Mouse (Mus musculus) adrenal gland, postnatal 10 days (tissue): ENCODE results near the gene Lrrc9. TPM values are rescaled to one million over a fixed set of nuclear protein-coding genes. Genes with fewer than 3 reads are reported as not detected.
A peak's percentile ranks its signal among the peaks of the same experiment; 100 is the strongest.

Experiments
- DNase-seq: peaks from one replicate; pipeline ENCODE4 v3.0.0; 2021; ENCODE audit warnings: mixed read lengths
- total RNA-seq, 2 experiments: library from RNA; stranded (reverse); gene quantifications; 2 replicates each; pipeline ENCODE4 v1.2.3; 2021

Lrrc9 gene
- total RNA-seq, 2 experiments from 2014 or later = 2.1 to 3.2 TPM

GRCm38 (mm10) chr12:72476773-72477450 lies 35.2 kb downstream of the Lrrc9 start:
- peak; percentile 86 for DNase-seq

DNA sequence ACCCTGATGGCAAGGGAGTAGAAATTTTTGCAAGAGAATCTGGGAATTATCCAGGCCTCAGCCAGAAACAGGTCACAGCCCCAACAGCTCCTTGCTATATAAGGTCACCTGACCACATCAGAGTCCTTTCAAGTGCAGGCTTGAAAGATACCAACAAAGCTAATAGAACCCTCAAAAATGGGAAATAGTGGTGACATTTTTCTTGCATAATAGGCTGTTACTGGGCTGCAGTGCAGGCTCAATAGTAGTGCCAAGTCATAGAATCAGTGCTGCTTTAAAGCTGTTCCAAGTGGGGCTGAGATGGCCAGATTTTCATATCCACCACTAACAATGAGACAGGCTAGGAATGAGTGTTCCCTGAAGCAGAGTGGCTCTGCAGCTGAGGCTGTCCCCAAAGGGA lies 40.6 kb downstream of the Lrrc9 start:
- peak; percentile 41 for DNase-seq

- no peak for DNase-seq
Measured at GRCm38 (mm10) chr12:72484872-72485271, 43.2 kb downstream of the Lrrc9 start.

DNA sequence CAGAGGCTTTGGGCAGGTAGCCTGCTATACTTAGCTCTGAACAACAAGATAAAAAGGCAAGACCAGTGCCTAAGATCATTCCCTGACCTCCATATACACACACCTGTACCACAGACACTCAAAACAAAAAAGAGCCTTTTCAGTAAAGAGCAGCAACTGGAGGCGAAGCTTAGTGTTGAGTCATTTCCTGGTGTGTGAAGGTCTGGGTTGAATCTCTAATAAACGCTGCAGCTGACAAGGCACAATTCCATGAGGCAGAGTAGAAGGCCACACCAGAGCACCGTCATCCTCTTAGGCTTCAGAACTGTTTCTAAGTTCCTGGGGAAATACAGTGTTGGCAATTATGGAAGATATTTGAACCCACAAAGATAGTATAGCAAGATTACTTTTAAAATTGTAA lies 45.8 kb downstream of the Lrrc9 start:
- DNase-seq = no peak

GRCm38 (mm10) chr12:72489995-72490394 lies 48.3 kb downstream of the Lrrc9 start:
- peak; percentile 62 for DNase-seq

DNA sequence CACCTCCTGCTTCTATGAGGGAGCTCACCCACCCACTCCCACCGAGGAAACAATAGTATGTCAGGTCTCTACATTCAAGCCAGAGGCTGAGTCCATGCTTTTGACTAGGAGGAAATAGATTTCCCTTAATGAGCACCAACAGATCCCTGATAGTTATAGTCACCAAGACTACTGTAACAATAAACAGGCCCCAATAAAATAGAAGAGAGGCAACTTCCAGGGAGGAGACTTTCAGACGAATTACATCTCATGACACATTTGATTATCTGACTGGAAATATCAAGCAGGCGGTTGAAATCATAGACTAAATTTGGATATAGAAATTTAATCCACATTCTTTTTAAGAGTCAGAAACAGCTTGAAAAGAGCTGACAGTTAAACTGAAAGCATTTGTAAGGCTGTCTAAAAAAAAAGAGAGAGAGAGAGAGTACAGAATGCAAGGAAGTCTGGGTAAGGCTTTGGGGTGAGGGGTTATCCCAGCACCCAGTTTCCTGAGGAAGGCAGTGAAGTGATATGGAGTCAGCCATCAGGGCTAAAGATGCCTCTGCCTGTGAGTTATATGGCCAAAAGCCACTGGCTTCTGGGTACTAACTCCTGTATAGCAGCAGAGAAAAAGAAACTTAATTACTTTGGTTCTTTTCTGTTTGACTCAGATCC lies 49.5 kb downstream of the Lrrc9 start:
- DNase-seq = no peak

- no peak for DNase-seq
Measured at GRCm38 (mm10) chr12:72496866-72497600, 55.4 kb downstream of the Lrrc9 start.

GRCm38 (mm10) chr12:72509606-72510005 lies 67.9 kb downstream of the Lrrc9 start:
- DNase-seq = no peak

GRCm38 (mm10) chr12:72515446-72515845 lies 73.8 kb downstream of the Lrrc9 start:
- DNase-seq = peak; percentile 22

GRCm38 (mm10) chr12:72518114-72518728 lies 76.6 kb downstream of the Lrrc9 start:
- DNase-seq = no peak

- DNase-seq = no peak
Measured at GRCm38 (mm10) chr12:72519352-72519751, 77.7 kb downstream of the Lrrc9 start.

DNA sequence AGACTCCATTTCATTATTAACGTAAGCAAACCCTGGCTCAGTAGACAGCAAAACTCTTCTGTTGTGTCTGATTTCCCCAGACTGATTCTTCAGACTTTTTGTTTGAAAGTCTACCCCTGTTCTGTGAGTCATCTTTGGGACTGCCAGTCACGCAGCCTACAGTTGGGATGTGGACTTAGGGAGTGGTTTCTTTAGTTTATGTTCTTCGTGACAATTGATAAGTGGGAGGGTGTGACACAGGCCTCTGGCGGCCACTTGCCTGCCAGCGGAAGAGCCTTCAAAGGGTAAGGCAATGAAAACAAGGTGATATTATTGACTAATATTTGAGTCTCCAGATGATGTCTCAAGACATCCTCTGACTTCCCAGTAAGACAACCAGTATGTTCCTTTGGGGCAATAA lies 78.2 kb downstream of the Lrrc9 start:
- DNase-seq = no peak

DNA sequence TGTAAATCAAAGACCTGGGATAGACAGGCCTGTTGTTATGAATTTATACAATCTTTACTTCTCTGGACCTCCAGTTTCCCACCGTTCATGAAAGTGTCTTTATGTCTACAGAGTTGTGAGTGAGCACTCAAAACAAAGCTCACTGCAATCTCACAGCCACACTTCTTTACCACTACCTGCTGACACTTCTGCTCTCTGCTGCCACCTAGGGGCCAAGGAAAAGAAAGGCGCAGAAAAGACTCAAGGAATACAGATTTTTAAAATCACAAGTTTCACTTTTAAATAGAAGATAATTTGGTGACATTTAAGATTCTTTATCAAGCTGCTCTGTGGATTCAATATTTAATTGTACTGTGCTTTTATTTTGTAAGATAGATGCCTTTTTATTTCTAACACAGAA lies 79.0 kb downstream of the Lrrc9 start:
- peak; percentile 82 for DNase-seq

- DNase-seq = no peak
Measured at GRCm38 (mm10) chr12:72525588-72525987, 83.9 kb downstream of the Lrrc9 start.

- DNase-seq = no peak
Measured at GRCm38 (mm10) chr12:72532303-72532702, 90.6 kb downstream of the Lrrc9 start.

DNA sequence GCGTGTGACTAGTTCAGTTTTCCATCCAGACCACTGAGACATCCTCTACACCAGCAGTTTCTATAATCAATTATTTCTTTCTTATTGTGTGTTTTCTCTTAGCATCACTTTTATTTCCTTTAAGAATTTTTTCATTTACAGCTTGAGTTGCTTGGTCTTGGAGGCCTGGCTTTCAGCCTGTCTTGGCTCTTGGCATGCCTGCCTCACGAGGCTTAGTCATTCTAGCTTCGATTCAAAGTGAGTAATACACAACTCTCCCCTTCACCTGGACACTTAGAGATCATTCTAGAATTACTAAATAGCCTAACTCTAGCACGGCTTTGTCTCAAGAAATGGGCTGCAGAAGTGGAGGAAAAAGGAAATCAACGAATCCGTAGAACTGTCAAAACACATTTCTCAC lies 92.3 kb downstream of the Lrrc9 start:
- no peak for DNase-seq

DNA sequence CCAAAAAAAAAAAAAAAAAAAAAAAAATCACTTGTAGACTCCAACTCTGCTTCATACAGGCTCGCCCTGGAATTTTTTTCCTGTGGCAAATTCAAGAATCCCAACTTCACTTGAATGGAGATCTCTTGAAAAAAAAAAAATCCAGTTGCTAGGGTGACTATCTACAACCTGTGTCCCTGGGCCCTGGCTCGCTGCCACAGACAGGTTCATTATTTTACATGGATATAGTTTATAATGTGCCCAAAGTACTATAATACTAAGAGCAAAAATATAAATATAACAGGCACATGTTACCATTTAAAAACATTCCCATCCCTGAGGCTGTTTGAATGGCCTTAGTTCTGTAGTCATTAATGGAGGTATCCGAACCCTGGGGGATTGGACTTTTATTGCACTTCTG lies 93.9 kb downstream of the Lrrc9 start:
- no peak for DNase-seq

GRCm38 (mm10) chr12:72536021-72536597 lies 94.4 kb downstream of the Lrrc9 start, which contains the start of gene Pcnx4:
Pcnx4 (plus strand) TSS chr12:72536383.
- DNase-seq = peak; percentile 99

GRCm38 (mm10) chr12:72538571-72538970 lies 96.9 kb downstream of the Lrrc9 start:
- DNase-seq = no peak

DNA sequence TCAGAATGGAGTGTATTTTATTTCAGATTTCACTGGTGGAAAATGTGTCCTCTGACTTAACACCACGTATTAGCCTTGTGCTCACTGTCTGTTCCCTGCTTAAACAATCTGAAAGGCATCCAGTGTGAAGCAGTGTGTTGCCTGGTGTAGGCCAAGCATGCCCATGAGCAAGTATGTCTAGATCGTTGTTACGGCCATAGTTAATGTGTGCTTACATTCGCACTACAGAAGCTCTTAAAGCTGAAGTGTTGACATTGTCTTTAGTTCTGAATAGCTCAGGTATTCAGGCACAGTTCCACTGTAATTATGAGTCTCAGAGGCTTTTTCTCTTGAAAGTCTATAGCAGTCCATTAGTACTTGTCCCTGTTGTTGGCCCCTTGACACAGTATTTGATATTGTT lies 112.7 kb downstream of the Lrrc9 start:
- no peak for DNase-seq

DNA sequence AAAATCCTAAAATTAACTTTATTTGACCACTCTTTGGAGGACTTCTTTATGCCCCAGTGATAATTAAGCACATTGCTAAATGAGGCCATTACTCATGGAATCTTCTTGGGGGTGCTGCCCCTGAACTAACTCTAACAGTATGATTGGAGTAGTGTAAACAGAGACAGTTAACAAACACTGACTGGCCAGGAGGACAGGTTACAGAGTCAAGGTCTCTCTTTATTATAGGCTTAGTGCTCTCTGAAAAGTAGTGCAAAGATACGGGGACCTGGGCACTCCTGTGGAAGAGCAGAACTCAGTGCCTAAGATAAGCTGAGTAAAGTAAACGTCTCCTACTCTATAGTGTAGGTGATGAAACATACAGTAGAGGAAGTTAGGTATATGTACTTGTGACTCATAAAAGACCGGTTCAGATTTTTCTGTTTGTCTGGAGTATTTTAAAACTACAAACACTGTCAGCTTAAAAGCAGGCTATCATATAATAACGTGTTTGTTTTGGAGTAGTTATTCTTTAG lies 122.7 kb downstream of the Lrrc9 start:
- DNase-seq = no peak
